Mouse (Mus musculus): ENCODE measurements around the gene Dnajc17.

The Dnajc17 gene

DNA sequence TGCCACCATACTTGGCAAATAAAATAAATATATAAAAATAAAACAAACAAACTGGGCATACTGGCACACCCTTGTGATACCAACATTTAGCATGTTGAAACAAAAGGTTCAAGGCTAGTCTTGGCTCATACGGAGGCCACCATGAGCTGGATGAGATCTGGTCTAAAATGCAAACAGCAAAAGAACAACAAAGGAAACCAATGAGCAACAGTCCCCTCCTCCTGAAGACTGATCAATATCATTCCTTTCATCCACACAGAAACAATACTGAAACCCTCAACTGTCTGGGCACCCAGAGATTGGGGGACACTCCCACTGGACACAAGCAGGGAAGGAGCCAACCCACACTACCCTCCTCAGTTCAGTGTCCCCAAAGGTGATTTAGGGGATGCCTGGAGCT lies 11.1 kb downstream of the Dnajc17 start:
- DNase-seq: no peak

DNA sequence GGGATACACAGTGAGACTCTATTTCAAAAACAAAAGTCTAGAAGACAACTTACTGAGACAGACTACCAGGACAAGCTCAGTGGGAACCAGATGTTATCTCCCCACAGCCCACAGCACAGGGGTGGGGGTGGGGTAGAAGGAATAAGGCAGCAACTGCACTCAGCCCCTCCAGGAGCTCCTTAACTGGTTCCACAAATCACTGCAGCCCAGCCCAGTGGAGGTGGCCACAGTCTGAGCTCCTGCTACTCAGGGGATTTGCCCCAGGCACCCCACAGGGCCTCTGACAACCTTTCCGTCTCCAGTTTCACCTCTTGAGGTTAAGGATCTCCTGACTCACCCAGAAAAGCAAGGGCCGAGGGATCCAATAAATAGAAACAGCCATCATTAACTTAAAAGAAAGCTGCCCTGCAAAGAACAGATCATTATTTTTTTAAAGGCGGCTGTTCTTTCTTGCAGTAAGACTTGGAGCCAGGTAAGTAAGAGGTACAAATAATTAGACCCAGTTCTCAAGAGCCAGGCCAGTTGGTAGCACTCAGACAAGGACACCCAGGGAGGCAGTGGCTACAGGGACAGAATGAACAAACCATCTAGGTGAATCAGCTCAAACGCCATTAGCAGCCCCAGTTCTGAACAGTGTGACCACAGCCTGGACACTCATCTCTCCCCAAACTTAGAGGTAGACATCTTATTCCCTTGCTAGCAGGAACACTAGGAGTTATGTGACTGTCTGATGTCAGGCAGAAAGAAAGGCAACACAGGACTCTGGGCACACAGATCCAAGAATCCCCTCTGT lies 12.1 kb downstream of the Dnajc17 start:
- DNase-seq: no peak

DNA sequence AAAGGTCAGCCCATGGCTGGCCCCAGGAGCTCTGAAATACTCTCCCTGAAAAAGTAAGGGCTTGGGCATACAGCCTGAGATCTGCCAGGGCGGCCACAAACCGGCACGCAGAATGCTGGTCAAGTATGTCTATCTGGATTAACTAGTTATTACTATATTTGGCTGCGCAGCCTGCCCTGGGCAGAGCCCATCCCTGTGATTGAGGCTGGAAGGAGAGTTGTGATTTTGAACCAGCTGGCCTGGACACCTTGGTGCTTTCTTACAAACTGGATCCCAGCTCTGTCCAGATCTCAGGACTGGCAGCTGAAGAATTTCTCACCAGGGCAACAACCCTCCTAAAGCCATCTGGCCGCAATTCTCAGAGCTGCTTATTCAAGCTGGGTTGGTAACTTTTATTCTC lies 14.5 kb downstream of the Dnajc17 start:
- DNase-seq: no peak

DNA sequence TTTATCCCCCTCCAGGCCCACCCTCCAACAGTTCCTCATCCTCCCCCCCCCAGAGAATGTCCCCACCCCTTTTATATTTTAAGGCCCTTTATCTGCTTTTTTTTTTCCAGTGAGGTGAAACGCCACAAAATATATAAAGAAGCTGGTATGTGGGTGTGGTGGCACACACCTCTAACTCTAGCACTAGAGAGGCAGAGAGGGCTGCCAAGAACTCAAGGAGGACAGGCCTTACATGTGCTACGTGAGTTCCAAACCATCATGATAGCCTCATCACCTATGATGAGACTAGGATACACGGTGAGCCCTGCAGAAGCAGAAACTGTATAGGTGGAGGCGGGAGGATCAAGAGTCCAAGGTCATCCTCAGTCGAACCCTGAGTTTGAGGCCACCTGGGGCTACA lies 17.6 kb downstream of the Dnajc17 start:
- DNase-seq: no peak

DNA sequence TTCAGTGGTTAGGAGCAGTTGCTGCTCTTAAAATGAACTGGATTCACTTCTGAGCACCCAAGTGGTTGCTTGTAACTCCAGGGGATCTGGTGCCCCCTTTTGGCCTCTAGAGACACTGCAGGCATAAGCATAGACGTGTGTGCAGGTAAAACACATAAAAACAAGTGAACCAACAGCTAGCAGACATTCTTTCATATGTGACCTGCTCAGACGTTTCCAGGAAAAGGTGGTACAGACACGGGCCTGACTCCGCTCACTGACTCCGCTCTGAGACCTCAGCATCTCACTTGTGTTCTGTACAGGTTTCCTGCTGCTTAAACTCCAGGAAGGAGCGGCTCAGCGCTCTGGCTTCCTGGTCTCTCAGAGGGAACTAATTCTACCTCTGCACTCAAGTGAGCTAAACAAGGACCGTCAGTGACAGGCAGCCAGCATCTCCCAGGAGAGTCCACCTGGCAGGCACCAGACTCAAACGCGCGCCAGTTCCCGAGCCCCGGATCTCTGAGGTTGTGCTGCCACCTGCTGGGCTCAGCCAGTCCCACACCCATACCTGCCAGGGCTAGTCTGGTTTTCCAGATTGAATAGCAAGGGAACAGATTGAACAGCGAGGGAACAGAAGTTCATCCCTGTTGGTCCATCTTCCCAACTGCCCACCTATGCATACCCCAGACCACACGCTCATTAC lies 19.4 kb downstream of the Dnajc17 start:
- peak; percentile 80 to 88 for DNase-seq

DNA sequence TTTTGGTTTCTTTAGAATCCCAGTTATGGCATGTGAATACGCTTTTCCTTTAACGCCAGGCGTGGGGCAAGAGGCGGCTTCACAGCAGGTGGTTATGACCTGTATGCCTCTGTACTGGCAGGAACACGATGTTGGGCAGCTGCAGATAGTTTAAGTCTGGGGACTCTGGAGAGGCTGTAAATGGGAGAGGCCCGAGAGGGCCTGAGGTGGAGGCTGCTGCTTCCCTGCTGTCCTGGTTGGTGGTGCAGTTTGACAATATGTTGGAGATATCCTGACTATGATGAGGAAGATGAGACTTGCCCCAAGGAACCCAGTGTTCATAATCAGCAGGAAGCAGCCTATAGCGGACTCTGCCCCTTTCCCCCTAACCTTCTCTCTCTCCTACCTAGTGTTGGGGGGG lies 25.7 kb downstream of the Dnajc17 start:
- no peak for DNase-seq

DNA sequence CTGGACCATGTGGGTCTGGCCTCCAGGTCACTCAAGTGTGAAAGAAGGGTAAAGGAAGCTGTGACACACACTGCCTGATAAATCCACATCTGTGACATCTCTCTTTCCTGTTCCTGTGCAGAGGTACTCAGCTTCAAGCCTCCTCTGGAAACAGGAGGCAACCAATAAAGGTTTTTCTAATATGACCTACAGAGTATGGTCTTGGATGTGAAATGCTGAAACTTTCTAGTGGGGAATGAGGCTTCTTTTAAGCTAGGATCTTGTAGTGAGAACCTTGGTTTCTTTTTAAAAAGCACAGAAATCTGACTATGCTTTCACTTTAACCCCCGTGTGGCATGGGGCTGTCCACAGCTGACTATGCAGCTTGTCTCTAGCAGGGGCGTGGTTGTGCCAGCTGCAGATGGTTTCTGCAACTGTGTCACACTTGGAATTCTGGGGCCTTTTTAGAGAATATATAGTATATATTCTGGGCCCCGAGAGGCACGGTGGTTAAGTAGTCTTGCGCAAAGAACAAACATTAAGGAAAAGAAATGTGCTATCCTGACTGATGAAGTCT lies 31.1 kb downstream of the Dnajc17 start:
- no peak for DNase-seq

DNA sequence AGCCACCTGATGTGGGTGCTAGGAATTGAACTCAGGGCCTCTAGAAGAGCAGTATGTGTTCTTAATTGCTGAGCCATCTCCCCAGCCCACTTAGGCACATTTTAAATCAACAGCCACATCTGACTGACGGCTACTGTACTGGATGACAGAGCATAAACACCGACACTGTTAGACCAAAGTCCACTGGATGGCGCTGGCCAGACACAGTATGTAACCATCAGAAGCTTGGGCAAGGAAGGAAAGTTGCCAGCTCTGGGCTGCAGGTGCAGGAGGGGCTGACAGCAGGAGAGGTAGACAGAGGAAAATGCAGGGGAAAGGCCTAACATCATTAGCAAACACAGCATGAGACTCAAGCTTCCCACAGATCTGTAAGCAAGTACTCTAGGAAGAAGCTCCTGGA lies 31.8 kb downstream of the Dnajc17 start:
- no peak for DNase-seq

DNA sequence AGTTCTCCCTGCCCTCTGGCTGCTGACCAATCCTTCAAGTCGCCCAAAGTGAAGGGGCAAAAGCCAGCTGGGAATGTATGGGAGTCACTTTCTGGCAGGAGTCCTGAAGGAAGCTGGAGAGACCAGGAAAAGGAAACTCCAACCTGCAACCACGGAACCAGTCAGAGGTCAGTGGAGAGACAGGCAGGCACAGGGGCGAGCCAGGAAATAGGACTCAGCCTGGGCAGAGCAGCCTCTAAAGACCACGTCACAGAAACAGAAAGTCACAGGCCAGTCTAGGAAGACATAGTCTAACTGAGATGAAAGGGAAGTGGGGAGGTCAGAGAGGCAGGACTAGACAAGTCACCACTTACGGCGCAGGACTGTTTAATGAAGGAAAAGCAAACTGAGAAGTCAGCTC lies 33.0 kb downstream of the Dnajc17 start:
- peak; percentile 23 to 47 for DNase-seq

DNA sequence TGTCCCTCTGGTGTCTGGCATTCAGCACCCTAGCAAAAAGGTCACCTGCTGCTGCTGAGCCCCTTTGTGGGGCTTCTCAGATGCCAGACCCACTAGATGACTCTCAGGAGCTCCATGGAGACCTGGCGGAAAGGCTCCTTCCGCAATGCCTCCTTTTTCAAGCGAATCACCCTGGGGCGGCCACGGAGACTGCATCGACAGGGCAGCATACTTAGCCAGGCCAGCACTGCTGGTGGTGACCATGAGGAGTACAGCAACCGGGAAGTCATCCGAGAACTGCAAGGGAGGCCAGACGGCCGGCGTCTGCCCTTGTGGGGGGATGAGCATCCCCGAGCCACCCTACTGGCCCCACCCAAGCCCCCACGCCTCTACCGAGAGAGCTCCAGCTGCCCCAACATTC lies 33.7 kb downstream of the Dnajc17 start:
- DNase-seq: no peak

DNA sequence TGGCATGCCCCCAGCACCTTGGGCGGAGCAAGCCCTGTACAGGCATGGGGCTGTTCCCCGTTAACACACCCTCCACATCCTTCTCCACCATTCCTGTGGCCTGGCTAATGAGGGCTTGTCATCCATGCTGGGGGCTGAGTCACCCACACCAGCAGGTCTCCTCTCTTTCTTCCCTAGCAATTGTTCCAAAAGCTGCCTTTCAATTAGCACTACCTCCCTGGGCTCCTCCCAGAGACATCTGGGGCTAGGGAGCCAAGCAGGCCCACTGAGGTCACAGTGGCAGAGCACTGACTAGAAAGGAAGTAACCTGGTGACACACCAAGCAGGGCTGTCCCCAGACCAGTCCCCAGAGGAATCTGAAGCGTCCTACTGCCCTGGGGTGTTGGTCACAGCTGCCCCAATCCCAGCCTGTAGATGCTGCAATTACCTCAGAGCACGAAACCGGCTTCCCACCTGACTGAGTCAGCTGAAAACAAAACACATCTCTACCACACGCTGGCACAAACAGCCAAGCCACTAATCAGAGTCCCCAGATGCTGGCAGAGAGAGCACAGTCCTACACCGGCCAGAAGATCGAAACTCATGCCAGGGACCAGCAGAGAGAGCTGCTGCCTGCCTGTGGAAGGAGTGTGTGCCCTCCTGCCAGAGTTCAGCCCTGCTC lies 34.5 kb downstream of the Dnajc17 start, which contains the start of gene Gm14137:
Gene Gm14137, plus strand, starts transcription at position 519 of the 661 bp plus-strand sequence.
- peak in 1 of 2 experiments; percentile 31 for DNase-seq

DNA sequence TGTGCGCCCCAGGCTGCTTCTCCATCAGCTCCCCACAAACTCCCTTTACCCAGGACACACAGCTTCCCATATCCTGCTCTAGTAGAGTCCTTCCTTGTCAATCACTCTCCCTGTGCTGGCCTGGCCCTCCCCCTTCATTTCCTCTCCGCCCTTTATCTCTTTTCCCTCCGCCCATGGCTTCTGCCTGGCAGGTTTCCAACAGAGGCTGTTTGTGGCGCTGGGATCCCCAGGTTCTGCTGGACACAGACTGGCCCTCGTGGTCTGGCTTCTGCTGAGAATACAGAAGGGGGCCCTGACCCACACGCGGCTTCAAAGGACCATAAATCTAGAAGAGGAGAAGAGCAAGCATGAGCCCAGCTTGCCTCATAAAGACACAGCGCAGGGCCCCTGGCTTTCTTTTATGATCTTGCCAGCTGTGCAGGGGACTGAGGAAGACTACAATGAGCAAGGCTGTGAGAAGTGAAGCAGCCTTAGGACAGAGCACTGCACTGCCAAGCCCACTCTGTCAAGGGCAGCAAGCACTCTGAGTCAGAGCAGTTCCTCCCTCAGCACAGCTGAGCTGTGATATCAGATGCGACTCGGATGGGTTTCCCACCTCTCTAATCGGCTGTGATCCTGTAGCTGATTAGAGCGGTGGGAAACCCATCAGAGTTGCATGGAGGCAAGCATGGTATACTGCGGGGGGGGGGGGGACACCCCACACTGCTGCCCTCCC lies 35.6 kb downstream of the Dnajc17 start:
- peak; percentile 80 to 86 for DNase-seq

DNA sequence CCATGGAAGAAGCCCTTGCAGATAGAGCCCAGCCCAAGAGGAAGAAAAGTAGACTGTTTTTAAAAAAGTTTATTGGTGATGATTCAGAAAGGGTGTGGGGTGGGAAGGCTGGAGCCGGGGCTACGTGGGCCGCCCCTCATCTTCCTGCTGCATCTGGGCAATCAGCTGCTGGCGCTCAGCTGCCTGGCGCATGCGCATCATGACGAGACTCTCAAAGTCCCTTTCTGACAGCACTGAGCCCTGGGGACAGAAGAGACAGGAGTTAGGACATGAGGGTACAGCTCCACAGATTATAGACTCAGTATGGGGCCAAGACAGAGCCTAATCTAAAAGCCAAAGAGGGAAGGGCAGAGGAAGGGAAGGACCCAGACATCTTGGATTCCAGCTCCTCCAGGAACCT lies 36.1 kb downstream of the Dnajc17 start:
- DNase-seq: no peak

DNA sequence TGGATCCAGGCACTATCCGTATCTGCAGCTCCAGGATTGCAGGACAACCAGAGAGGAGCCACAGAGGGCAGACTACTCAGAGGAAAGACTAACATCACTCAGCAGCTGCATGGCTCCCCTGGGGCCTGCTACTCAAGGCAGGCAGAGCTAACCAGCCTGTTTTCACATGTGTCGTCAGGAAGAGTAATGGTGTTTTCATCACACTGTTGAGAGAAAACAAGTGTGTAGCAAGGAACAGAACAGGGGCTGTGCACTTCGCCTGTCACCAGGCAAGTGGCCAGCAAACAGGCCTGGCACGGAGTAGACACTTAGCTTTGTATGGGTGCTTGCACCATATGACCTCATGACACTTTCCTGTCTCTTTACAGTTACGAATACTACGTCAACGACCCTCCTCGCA lies 37.0 kb downstream of the Dnajc17 start:
- DNase-seq: no peak

DNA sequence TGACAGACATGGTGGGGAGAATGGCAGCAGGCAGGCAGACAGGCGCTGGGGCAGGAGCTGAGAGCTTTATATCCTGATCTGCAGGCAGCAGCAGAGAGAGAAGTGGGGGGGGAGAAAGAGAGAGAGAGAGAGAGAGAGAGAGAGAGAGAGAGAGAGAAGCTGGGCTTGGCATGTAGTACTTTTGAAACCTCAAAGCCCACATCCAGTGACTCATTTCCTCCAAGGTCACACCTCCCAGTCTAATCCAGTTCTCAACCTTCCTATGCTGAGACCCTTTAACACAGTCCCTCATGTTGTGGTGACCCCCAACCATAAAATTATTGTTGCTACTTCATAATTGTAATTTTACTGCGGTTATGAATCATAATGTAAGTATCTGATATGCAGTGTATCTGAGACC lies 38.3 kb downstream of the Dnajc17 start:
- no peak for DNase-seq

DNA sequence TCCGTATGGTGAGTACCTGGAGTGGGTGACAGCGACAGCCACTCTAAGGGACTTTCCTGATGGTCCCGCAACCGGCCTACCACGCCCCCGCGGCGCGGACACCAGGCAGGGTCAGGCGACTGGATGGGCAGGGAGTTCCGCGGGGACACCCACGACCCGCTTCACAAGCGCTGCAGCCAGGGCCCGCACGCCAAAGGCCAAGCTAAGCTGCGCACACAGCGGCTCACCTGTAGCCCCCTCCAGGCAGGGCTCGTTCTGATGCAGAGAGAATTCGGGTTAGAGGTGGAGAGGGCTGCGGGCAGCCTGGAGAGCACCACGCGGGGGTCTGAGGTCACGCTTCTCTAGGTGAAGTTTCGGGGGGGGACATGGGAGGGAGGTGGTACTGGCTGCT lies 40.7 kb downstream of the Dnajc17 start:
- DNase-seq: no peak

DNA sequence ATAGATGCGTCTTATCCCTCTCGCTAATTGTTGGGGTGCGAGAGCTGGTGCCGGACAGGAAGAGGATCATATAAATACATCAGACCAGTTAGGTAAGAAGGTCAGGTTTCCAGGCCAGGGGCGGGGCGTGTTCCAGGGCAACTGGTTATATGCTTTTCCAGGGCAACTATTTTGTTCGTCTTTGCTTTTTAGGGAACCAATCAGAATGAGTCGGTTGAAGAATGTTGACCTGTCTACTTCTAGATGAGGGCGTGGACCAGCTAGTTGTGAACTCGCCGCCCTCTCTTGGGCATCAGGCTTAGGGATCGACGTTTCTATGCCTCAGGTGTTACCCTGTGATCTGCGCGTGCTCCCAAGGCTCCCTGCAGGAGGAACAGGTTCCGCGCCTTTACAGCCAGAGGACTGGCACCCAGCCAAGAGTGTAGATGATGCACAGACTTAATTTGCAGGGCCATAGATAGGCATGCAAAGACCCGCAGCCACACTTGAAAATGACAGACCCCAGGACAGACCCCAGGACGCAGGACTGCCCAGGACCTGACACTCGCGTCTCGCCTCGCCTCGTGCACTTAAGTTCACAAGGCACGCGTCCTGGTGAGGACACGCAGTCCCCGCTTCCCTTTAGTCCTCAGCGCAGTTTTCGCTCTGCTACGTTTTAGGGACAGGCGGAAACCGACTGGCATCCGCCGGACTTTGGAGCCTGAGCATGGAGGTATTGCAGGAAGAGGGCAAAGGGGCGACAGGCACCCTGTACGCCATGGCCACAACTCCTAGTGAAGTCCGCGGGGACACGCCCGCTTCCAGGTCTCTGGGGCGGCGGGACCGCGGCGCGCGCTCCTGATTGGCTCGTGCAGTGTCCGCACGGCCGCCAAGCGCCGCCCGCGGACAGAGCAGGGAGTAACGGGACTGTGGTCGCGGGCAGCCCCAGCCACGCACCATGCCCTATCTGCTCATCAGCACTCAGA lies 41.4 kb downstream of the Dnajc17 start, which contains the start of gene Gchfr:
Gene Gchfr, plus strand, starts transcription at position 873 of the 965 bp plus-strand sequence.
- peak; percentile 72 to 84 for DNase-seq

DNA sequence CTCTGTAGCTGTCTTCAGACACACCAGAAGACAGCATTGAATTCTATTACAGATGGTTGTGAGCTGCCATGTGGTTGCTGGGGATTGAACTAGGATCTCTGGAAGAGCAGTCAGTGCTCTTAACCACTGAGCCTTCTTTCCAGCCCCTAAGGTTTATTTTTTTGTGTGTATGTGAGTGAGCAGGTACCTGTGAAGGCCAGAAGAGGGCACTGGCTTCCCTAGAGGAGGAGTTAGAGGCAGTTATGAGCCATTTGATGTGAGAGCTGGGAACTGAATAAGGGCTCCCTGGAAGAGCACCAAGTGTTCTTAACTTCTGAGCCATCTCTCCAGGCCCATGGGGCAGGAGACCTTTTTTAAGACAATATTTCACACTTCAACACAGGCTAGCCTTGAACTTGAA lies 43.2 kb downstream of the Dnajc17 start:
- DNase-seq: no peak

DNA sequence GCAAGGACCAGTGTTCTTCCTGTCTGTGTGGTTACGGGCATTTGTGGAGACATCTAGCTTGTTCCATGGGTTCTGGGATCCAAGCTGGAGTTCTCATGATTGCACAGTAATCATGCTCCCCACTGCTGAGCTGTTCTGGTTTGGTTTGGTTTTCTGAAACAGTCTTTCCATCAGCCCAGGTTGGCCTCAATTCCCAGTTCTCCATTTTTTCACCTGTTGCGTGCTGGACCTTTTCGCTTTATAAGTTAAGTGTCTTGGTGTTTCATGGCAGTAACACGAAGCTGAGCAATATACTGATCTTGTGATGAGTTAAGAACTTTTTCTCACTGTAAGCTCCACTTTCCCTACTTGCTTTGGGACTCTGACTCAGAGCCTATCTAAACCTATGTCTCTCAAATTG lies 44.6 kb downstream of the Dnajc17 start:
- no peak for DNase-seq

DNA sequence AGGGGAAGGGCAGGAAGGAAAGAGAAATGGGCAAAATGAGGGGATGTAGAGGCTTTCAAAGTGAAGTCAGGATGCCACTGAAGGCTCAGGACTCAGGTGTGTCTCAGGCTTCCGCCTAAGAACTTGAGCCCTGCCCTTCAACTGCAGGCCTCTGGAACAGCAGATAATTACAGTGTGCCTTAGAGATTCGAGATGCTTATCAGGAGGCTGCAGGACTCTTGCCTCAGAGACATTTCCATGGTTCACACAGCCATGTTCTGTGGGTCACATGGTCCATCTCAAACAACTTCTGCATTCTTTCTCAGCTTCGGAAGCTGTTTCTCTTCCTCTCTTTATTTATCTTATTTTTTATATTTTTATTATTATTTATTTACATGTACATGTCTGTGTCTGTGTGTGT lies 45.5 kb downstream of the Dnajc17 start:
- DNase-seq: no peak

DNA sequence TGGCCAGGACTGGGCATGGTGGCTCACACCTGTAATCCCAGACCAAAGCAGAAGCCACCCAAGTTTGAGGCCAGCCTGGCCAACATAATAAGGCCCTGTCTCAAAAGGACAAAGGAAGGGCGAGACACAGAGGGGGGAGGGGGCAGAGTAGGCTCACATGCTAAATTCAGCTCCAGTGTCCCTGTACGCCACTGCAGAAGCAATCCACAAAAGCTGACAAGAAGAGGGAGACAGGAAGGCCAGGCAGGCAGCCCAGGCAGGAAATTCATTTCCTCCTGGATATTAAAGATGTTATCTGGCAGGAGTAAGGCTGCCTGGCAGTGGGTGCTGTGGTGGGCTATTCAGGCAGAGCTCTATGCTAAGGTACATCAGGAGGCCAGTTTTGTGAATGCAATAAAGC lies 47.3 kb downstream of the Dnajc17 start:
- DNase-seq: peak; percentile 60 to 80

DNA sequence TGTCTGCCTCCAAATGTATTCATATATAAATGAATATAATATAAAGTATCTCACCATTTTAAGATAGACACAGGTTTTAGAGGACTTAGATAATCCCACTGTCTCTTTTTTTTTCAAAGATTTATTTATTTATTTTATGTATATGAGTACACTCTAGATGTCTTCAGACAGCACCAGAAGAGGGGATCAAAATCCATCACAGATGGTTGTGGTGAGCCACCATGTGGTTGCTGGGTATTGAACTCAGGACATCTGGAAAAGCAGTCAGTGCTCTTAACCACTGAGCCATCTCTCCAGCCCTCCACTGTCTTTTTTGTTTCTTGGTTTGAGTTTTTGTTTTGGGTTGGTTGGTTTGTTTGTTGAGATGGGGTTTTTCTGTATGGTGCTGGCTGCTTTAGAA lies 50.8 kb downstream of the Dnajc17 start:
- DNase-seq: no peak
